12 mouse cellular contexts compared by ENCODE assay signal in the genomic region with DNA sequence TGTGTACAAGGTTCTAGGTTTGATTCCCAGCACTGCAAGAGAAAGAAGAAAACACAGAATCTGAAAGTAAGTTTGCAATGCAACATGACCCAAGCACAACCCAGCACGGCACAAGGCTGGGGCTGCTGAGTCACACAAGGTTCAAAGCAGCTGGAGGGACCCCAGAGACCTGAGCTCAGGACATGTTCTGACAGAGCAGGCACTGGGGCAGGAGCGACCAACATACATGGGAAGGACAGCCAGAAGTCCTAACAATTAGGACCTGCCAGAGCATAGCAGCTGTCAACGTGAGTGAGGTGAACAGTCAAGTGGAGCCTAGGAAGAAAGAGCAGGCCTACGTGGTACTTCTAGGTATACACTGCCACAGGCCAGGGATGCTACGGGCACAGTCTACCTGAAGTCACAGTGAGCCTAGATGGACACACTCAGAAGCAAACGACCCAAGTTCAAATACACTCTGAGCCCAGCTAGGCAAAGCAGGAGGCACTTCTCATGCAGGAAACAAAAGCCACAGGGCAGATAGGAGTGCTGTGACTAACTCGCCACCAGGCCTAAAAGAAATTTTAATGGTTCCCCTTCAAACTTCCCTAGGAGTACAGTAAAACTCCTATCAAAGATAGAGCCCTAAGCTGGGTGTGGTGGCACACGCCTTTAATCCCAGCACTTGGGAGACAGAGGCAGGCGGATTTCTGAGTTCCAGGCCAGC. TPM values are rescaled to one million over a fixed set of nuclear protein-coding genes. Genes with fewer than 3 reads are reported as not detected.
DNase-seq lines count a peak whose midpoint lies in the region; ATAC-seq and TF ChIP-seq lines count a peak whose summit lies in the region.
"Had no signal": no experiment of that assay in that cellular context is flagged by ENCODE, and none has a peak within 500 bp of the region (broad histone marks: within the 10 kb centered on the region; RNA-seq: fewer than 3 reads in every experiment).

No protein-coding gene starts in this region.

- peaks cover 21% of the 10 kb centered on the region for H3K4me1 ChIP-seq in forebrain, embryonic 11.5 days (replicated peaks; ENCODE audit: control insufficient read depth, insufficient read depth, low read length)
- H3K4me1 ChIP-seq in forebrain, embryonic 10.5 days, result peaks cover 56% of the 10 kb centered on the region
- H3K4me1 ChIP-seq in lung, embryonic 14.5 days (ENCODE audit: insufficient read depth), result peaks cover 5% of the 10 kb centered on the region
- H3K4me1 ChIP-seq in lung, postnatal 0 days (ENCODE audit: insufficient read depth, low read depth, low read length), result peaks cover 7% of the 10 kb centered on the region; the same call in 1 of the 2 replicates
- H3K4me1 ChIP-seq in forebrain, embryonic 13.5 days, result peaks cover 43% of the 10 kb centered on the region
- H3K4me1 ChIP-seq in midbrain, postnatal 0 days (ENCODE audit: insufficient read depth, low read length), result peaks cover 10% of the 10 kb centered on the region; the same call in 1 of the 2 replicates

- H3K9ac ChIP-seq in forebrain, embryonic 11.5 days (ENCODE audit: low read length), result no peak overlapping the region
- H3K9ac ChIP-seq in lung, embryonic 14.5 days, result no peak overlapping the region
- H3K9ac ChIP-seq in lung, postnatal 0 days (replicated peaks; ENCODE audit: low read depth), result no peak overlapping the region
- H3K9ac ChIP-seq in forebrain, embryonic 13.5 days, result no peak overlapping the region
- no peak overlapping the region for H3K9ac ChIP-seq in midbrain, postnatal 0 days (replicated peaks; ENCODE audit: low read length, poor library complexity, severe bottlenecking)

- H3K4me3 ChIP-seq in forebrain, embryonic 11.5 days (ENCODE audit: low read depth, low read length), result no peak overlapping the region
- no peak overlapping the region for H3K4me3 ChIP-seq in forebrain, embryonic 10.5 days
- H3K4me3 ChIP-seq in lung, embryonic 14.5 days (ENCODE audit: low read depth, low read length), result no peak overlapping the region
- H3K4me3 ChIP-seq in lung, postnatal 0 days (ENCODE audit: low read depth, low read length), result no peak overlapping the region
- no peak overlapping the region for H3K4me3 ChIP-seq in forebrain, embryonic 13.5 days
- no peak overlapping the region for H3K4me3 ChIP-seq in midbrain, postnatal 0 days (ENCODE audit: low read depth, low read length)

- 79% methylated on average over 9 of the region's 9 CpGs for WGBS in forebrain, embryonic 11.5 days
- WGBS in forebrain, embryonic 10.5 days, result 84% methylated on average over 9 of the region's 9 CpGs
- 73% methylated on average over 9 of the region's 9 CpGs for WGBS in lung, embryonic 14.5 days
- 83% methylated on average over 9 of the region's 9 CpGs for WGBS in lung, postnatal 0 days
- 85% methylated on average over 9 of the region's 9 CpGs for WGBS in forebrain, embryonic 13.5 days
- 79% methylated on average over 9 of the region's 9 CpGs for WGBS in midbrain, postnatal 0 days

- no peaks in the 10 kb centered on the region for H3K9me3 ChIP-seq in forebrain, embryonic 11.5 days (ENCODE audit: control insufficient read depth, low read length)
- no peaks in the 10 kb centered on the region for H3K9me3 ChIP-seq in forebrain, embryonic 10.5 days
- H3K9me3 ChIP-seq in lung, embryonic 14.5 days (ENCODE audit: low read depth, low read length), result no peaks in the 10 kb centered on the region
- no peaks in the 10 kb centered on the region for H3K9me3 ChIP-seq in lung, postnatal 0 days (ENCODE audit: low read length)
- H3K9me3 ChIP-seq in forebrain, embryonic 13.5 days (replicated peaks), result no peaks in the 10 kb centered on the region
- H3K9me3 ChIP-seq in midbrain, postnatal 0 days (ENCODE audit: low read length), result no peaks in the 10 kb centered on the region
- H3K9me3 ChIP-seq: liver, embryonic 12.5 days had no signal

- ATAC-seq in forebrain, embryonic 11.5 days (replicated peaks; ENCODE audit: low FRiP score), result no peak
- ATAC-seq in lung, embryonic 14.5 days (ENCODE audit: insufficient read depth), result no peak
- no peak for ATAC-seq in lung, postnatal 0 days
- ATAC-seq in forebrain, embryonic 13.5 days, result no peak
- ATAC-seq in midbrain, postnatal 0 days (ENCODE audit: low FRiP score), result no peak
- ATAC-seq: liver, embryonic 12.5 days had no signal

- no peaks in the 10 kb centered on the region for H3K36me3 ChIP-seq in forebrain, embryonic 11.5 days (ENCODE audit: control insufficient read depth, insufficient read depth, low read length)
- H3K36me3 ChIP-seq in forebrain, embryonic 10.5 days (replicated peaks), result peaks cover 15% of the 10 kb centered on the region
- peaks cover 10% of the 10 kb centered on the region; the same call in 1 of the 2 replicates for H3K36me3 ChIP-seq in lung, embryonic 14.5 days (ENCODE audit: insufficient read depth)
- H3K36me3 ChIP-seq in lung, postnatal 0 days (ENCODE audit: insufficient read depth, low read length), result 0 out of 2 replicates have a peak, but pooled peaks cover 6% of the 10 kb centered on the region
- H3K36me3 ChIP-seq in forebrain, embryonic 13.5 days (ENCODE audit: poor library complexity, severe bottlenecking), result peaks cover 13% of the 10 kb centered on the region
- peaks cover 11% of the 10 kb centered on the region; the same call in 1 of the 2 replicates for H3K36me3 ChIP-seq in midbrain, postnatal 0 days (ENCODE audit: insufficient read depth, low read length)

- TF ChIP-seq EP300 in lung, postnatal 0 days (IDR thresholded peaks at IDR 0.05), result no peak

- H3K4me2 ChIP-seq in forebrain, embryonic 11.5 days (ENCODE audit: low read depth, low read length, severe bottlenecking), result no peak overlapping the region
- peak overlapping the region; percentile 88; the same call in 1 of the 2 replicates for H3K4me2 ChIP-seq in lung, embryonic 14.5 days
- no peak overlapping the region for H3K4me2 ChIP-seq in lung, postnatal 0 days (replicated peaks; ENCODE audit: low read depth, low read length)
- H3K4me2 ChIP-seq in forebrain, embryonic 13.5 days, result peak overlapping the region; percentile 10; the same call in 1 of the 2 replicates
- H3K4me2 ChIP-seq in midbrain, postnatal 0 days (ENCODE audit: low read depth, low read length, poor library complexity, severe bottlenecking), result peak overlapping the region; percentile 22

- peak; percentile 33 for DNase-seq in forebrain, embryonic 11.5 days (ENCODE audit: low spot score)
- no peak for DNase-seq in forebrain, embryonic 10.5 days (ENCODE audit: extremely low spot score, low spot score)
- DNase-seq in lung, embryonic 14.5 days, result no peak
- DNase-seq in lung, postnatal 0 days (ENCODE audit: low spot score), result no peak
- no peak for DNase-seq in midbrain, postnatal 0 days (ENCODE audit: low spot score)
- DNase-seq in right cerebral cortex, postnatal 36 days (ENCODE audit: low spot score in 2 of 2), result no peak
- no peak for DNase-seq in layer of hippocampus, postnatal 36 days
- DNase-seq: gastrocnemius, adult 2 months; spleen, adult 18-20 months; thymus, adult 2 months had no signal

- TF ChIP-seq CTCF in lung, embryonic 14.5 days (IDR thresholded peaks at IDR 0.05; ENCODE audit: low read depth), result no peak
- no peak for TF ChIP-seq CTCF in lung, postnatal 0 days (IDR thresholded peaks at IDR 0.05)
- TF ChIP-seq CTCF in midbrain, postnatal 0 days (IDR thresholded peaks at IDR 0.05), result no peak

- H3K27me3 ChIP-seq in forebrain, embryonic 11.5 days (ENCODE audit: control insufficient read depth, insufficient read depth, low read length), result peaks cover 17% of the 10 kb centered on the region
- H3K27me3 ChIP-seq in forebrain, embryonic 10.5 days (ENCODE audit: poor library complexity, severe bottlenecking), result peaks cover 30% of the 10 kb centered on the region
- peaks cover 7% of the 10 kb centered on the region; the same call in 1 of the 2 replicates for H3K27me3 ChIP-seq in lung, embryonic 14.5 days (ENCODE audit: insufficient read depth, low read length)
- H3K27me3 ChIP-seq in lung, postnatal 0 days (replicated peaks; ENCODE audit: insufficient read depth, low read length), result no peaks in the 10 kb centered on the region
- H3K27me3 ChIP-seq in forebrain, embryonic 13.5 days, result peaks cover 23% of the 10 kb centered on the region
- H3K27me3 ChIP-seq in midbrain, postnatal 0 days (ENCODE audit: insufficient read depth, low read length), result peaks cover 4% of the 10 kb centered on the region; the same call in 1 of the 2 replicates

- no peak overlapping the region for H3K27ac ChIP-seq in forebrain, embryonic 11.5 days (ENCODE audit: low read depth, low read length)
- H3K27ac ChIP-seq in forebrain, embryonic 10.5 days, result no peak overlapping the region
- no peak overlapping the region for H3K27ac ChIP-seq in lung, embryonic 14.5 days (ENCODE audit: low read depth)
- H3K27ac ChIP-seq in lung, postnatal 0 days (ENCODE audit: low read length), result no peak overlapping the region
- H3K27ac ChIP-seq in forebrain, embryonic 13.5 days, result no peak overlapping the region
- H3K27ac ChIP-seq in midbrain, postnatal 0 days (ENCODE audit: low read depth, low read length), result no peak overlapping the region
- H3K27ac ChIP-seq: liver, embryonic 12.5 days had no signal

RNA-seq across cellular contexts. Expression of gene Impdh1, which starts 5.8 kb away (rescaled TPM):
- polyA plus RNA-seq in forebrain, embryonic 11.5 days (2014; fragmentation: Nextera tagmentation; extraction: Ambion mirVana), result 38.3 and 40.0 TPM in 2 replicates
- polyA plus RNA-seq in forebrain, embryonic 10.5 days (2016; fragmentation: Nextera tagmentation; extraction: Ambion mirVana), result 39.6 and 39.7 TPM in 2 replicates
- polyA plus RNA-seq in lung, embryonic 14.5 days (2014; fragmentation: Nextera tagmentation; extraction: Ambion mirVana), result 49.3 and 51.6 TPM in 2 replicates
- 93.8 and 106 TPM in 2 replicates for polyA plus RNA-seq in lung, postnatal 0 days (2015; fragmentation: Nextera tagmentation; extraction: Ambion mirVana)
- polyA plus RNA-seq in forebrain, embryonic 13.5 days (2015; fragmentation: Nextera tagmentation; extraction: Ambion mirVana), result 37.6 and 39.2 TPM in 2 replicates
- 35.6 and 37.5 TPM in 2 replicates for total RNA-seq in midbrain, postnatal 0 days (2014; rRNA removed)
- 60.6 and 62.1 TPM in 2 replicates for polyA plus RNA-seq in midbrain, postnatal 0 days (2015; fragmentation: Nextera tagmentation; extraction: Ambion mirVana)
- 10 to 100 TPM; 40.9 to 41.8 TPM for total RNA-seq in layer of hippocampus, postnatal 36 days (2021)

RNA-seq across cellular contexts. Expression of gene Prrt4, which starts 31.0 kb away (rescaled TPM):
- polyA plus RNA-seq in forebrain, embryonic 11.5 days (2014; fragmentation: Nextera tagmentation; extraction: Ambion mirVana), result 0.67 and 0.95 TPM in 2 replicates
- 1.3 and 1.8 TPM in 2 replicates for polyA plus RNA-seq in forebrain, embryonic 10.5 days (2016; fragmentation: Nextera tagmentation; extraction: Ambion mirVana)
- 0.93 and 1.2 TPM in 2 replicates for polyA plus RNA-seq in lung, embryonic 14.5 days (2014; fragmentation: Nextera tagmentation; extraction: Ambion mirVana)
- 2.0 and 2.5 TPM in 2 replicates for polyA plus RNA-seq in lung, postnatal 0 days (2015; fragmentation: Nextera tagmentation; extraction: Ambion mirVana)
- polyA plus RNA-seq in forebrain, embryonic 13.5 days (2015; fragmentation: Nextera tagmentation; extraction: Ambion mirVana), result 1.5 and 1.8 TPM in 2 replicates
- 31.9 and 40.2 TPM in 2 replicates for total RNA-seq in midbrain, postnatal 0 days (2014; rRNA removed)
- 15.4 and 16.6 TPM in 2 replicates for polyA plus RNA-seq in midbrain, postnatal 0 days (2015; fragmentation: Nextera tagmentation; extraction: Ambion mirVana)
- 1 to 10 TPM; 2.0 to 2.1 TPM for total RNA-seq in layer of hippocampus, postnatal 36 days (2021)

RNA-seq across cellular contexts. Expression of gene Rbm28, which starts 45.6 kb away (rescaled TPM):
- 73.3 and 74.8 TPM in 2 replicates for polyA plus RNA-seq in forebrain, embryonic 11.5 days (2014; fragmentation: Nextera tagmentation; extraction: Ambion mirVana)
- 53.8 and 58.1 TPM in 2 replicates for polyA plus RNA-seq in forebrain, embryonic 10.5 days (2016; fragmentation: Nextera tagmentation; extraction: Ambion mirVana)
- polyA plus RNA-seq in lung, embryonic 14.5 days (2014; fragmentation: Nextera tagmentation; extraction: Ambion mirVana), result 50.9 and 55.1 TPM in 2 replicates
- polyA plus RNA-seq in lung, postnatal 0 days (2015; fragmentation: Nextera tagmentation; extraction: Ambion mirVana), result 16.9 and 19.1 TPM in 2 replicates
- polyA plus RNA-seq in forebrain, embryonic 13.5 days (2015; fragmentation: Nextera tagmentation; extraction: Ambion mirVana), result 46.9 and 48.8 TPM in 2 replicates
- 17.8 and 25.2 TPM in 2 replicates for total RNA-seq in midbrain, postnatal 0 days (2014; rRNA removed)
- polyA plus RNA-seq in midbrain, postnatal 0 days (2015; fragmentation: Nextera tagmentation; extraction: Ambion mirVana), result 18.8 and 20.9 TPM in 2 replicates
- 10 to 100 TPM; 46.1 to 53.8 TPM for total RNA-seq in layer of hippocampus, postnatal 36 days (2021)

Comparison
In these comparisons a context has a peak if more than half of its experiments do, and no peak if none do; other contexts are left out.
1. H3K4me2 ChIP-seq: peak in lung, embryonic 14.5 days (single experiment), forebrain, embryonic 13.5 days (single experiment) and midbrain, postnatal 0 days (single experiment); none in forebrain, embryonic 11.5 days (single experiment) and lung, postnatal 0 days (single experiment).